Mouse (Mus musculus): ENCODE measurements around the gene Chmp4b. TPM values are rescaled to one million over a fixed set of nuclear protein-coding genes. Genes with fewer than 3 reads are reported as not detected.
A peak's percentile ranks its signal among the peaks of the same experiment; 100 is the strongest.

Gene Chmp4b
- total and polyA plus RNA-seq, 2 experiments from 2014 or later, result 35.9 to 113 TPM

GRCm38 (mm10) chr2:154668680-154669079, 17.2 kb downstream of the Chmp4b start:
- no peak for TF ChIP-seq CTCF (IDR thresholded peaks at IDR 0.05; ENCODE audit: low read depth)
- WGBS, result 97% methylated on average over 7 of the region's 7 CpGs
- H3K27ac ChIP-seq, result no peak overlapping the region

GRCm38 (mm10) chr2:154670106-154670505, 18.6 kb downstream of the Chmp4b start:
- no peak for TF ChIP-seq CTCF (IDR thresholded peaks at IDR 0.05; ENCODE audit: low read depth)
- DNase-seq (ENCODE audit: low spot score) (no peak), ATAC-seq (no peak)
- 59% methylated on average over 4 of the region's 4 CpGs for WGBS
- Histone ChIP-seq H3K9me3 (ENCODE audit: low read length) (no peaks in the 10 kb centered on the region), H3K27me3 (ENCODE audit: insufficient read depth, low read length) (no peaks in the 10 kb centered on the region), H3K36me3 (ENCODE audit: insufficient read depth, low read length) (no peaks in the 10 kb centered on the region), H3K4me2 (ENCODE audit: low read depth, low read length) (no peak overlapping the region), H3K9ac (replicated peaks; ENCODE audit: low read length) (no peak overlapping the region), H3K4me3 (ENCODE audit: low read length) (no peak overlapping the region), H3K27ac (peak overlapping the region; percentile 51; the same call in 1 of the 2 replicates), H3K4me1 (ENCODE audit: insufficient read depth, low read length) (peaks cover 3% of the 10 kb centered on the region)

More at GRCm38 (mm10) chr2:154668680-154669079, 17.2 kb downstream of the Chmp4b start:
- no peak overlapping the region for H3K9ac ChIP-seq (replicated peaks; ENCODE audit: low read length)
- H3K27me3 ChIP-seq (ENCODE audit: insufficient read depth, low read length), result no peaks in the 10 kb centered on the region
- H3K4me2 ChIP-seq (ENCODE audit: low read depth, low read length), result no peak overlapping the region
- H3K4me1 ChIP-seq (ENCODE audit: insufficient read depth, low read length), result no peaks in the 10 kb centered on the region; the same call in 1 of the 2 replicates
- H3K4me3 ChIP-seq (ENCODE audit: low read length), result no peak overlapping the region
- ATAC-seq, result no peak
- no peak for DNase-seq (ENCODE audit: low spot score)
- H3K9me3 ChIP-seq (ENCODE audit: low read length), result no peaks in the 10 kb centered on the region
- H3K36me3 ChIP-seq (ENCODE audit: insufficient read depth, low read length), result no peaks in the 10 kb centered on the region

- ATAC-seq (no peak), DNase-seq (ENCODE audit: low spot score) (no peak)
- H3K4me3 ChIP-seq (ENCODE audit: low read length), result no peak overlapping the region
- TF ChIP-seq CTCF (IDR thresholded peaks at IDR 0.05; ENCODE audit: low read depth), result no peak
- no peaks in the 10 kb centered on the region for H3K9me3 ChIP-seq (ENCODE audit: low read length)
- H3K4me2 ChIP-seq (ENCODE audit: low read depth, low read length), result no peak overlapping the region
- peaks cover 3% of the 10 kb centered on the region for H3K4me1 ChIP-seq (ENCODE audit: insufficient read depth, low read length)
- H3K36me3 ChIP-seq (ENCODE audit: insufficient read depth, low read length), result no peaks in the 10 kb centered on the region
- 68% methylated on average over 4 of the region's 4 CpGs for WGBS
- H3K9ac ChIP-seq (replicated peaks; ENCODE audit: low read length), result no peak overlapping the region
- H3K27ac ChIP-seq, result no peak overlapping the region
- H3K27me3 ChIP-seq (ENCODE audit: insufficient read depth, low read length), result no peaks in the 10 kb centered on the region
These were observed 19.2 kb downstream of the Chmp4b start for GRCm38 (mm10) chr2:154670741-154671140.

- H3K27me3 ChIP-seq (ENCODE audit: insufficient read depth, low read length), result no peaks in the 10 kb centered on the region
- WGBS, result 54% methylated on average over 4 of the region's 4 CpGs
- H3K9me3 ChIP-seq (ENCODE audit: low read length), result no peaks in the 10 kb centered on the region
- no peak overlapping the region for H3K4me3 ChIP-seq (ENCODE audit: low read length)
- no peaks in the 10 kb centered on the region for H3K36me3 ChIP-seq (ENCODE audit: insufficient read depth, low read length)
- H3K4me1 ChIP-seq (ENCODE audit: insufficient read depth, low read length), result peaks cover 18% of the 10 kb centered on the region
- peak overlapping the region; percentile 59 for H3K27ac ChIP-seq
- peak; percentile 49 for DNase-seq (ENCODE audit: low spot score)
- H3K4me2 ChIP-seq (ENCODE audit: low read depth, low read length), result no peak overlapping the region
- peak; percentile 54; the same call in 1 of the 2 replicates for ATAC-seq
- no peak overlapping the region for H3K9ac ChIP-seq (replicated peaks; ENCODE audit: low read length)
- TF ChIP-seq CTCF (IDR thresholded peaks at IDR 0.05; ENCODE audit: low read depth), result no peak
These were observed 22.5 kb downstream of the Chmp4b start for GRCm38 (mm10) chr2:154674008-154674407.

GRCm38 (mm10) chr2:154676653-154677609, 25.4 kb downstream of the Chmp4b start:
- DNase-seq (ENCODE audit: low spot score), result peak; percentile 84
- Histone ChIP-seq H3K9me3 (ENCODE audit: low read length) (no peaks in the 10 kb centered on the region), H3K4me1 (ENCODE audit: insufficient read depth, low read length) (peaks cover 20% of the 10 kb centered on the region), H3K4me3 (ENCODE audit: low read length) (peak overlapping the region; percentile 9; the same call in 1 of the 2 replicates), H3K27ac (peak overlapping the region; percentile 91), H3K9ac (replicated peaks; ENCODE audit: low read length) (peak overlapping the region; percentile 38), H3K36me3 (ENCODE audit: insufficient read depth, low read length) (no peaks in the 10 kb centered on the region), H3K27me3 (ENCODE audit: insufficient read depth, low read length) (no peaks in the 10 kb centered on the region), H3K4me2 (ENCODE audit: low read depth, low read length) (peak overlapping the region; percentile 43)
- 50% methylated on average over 19 of the region's 19 CpGs for WGBS
- peak; percentile 84 for ATAC-seq
- TF ChIP-seq CTCF (IDR thresholded peaks at IDR 0.05; ENCODE audit: low read depth), result no peak

- Histone ChIP-seq H3K4me2 (ENCODE audit: low read depth, low read length) (peak overlapping the region; percentile 43), H3K27ac (peak overlapping the region; percentile 91), H3K9ac (replicated peaks; ENCODE audit: low read length) (peak overlapping the region; percentile 38), H3K4me3 (ENCODE audit: low read length) (no peak overlapping the region), H3K36me3 (ENCODE audit: insufficient read depth, low read length) (no peaks in the 10 kb centered on the region), H3K9me3 (ENCODE audit: low read length) (no peaks in the 10 kb centered on the region), H3K4me1 (ENCODE audit: insufficient read depth, low read length) (peaks cover 21% of the 10 kb centered on the region), H3K27me3 (ENCODE audit: insufficient read depth, low read length) (no peaks in the 10 kb centered on the region)
- DNase-seq (ENCODE audit: low spot score) (peak; percentile 95), ATAC-seq (peak; percentile 79)
- 4% methylated on average over 10 of the region's 10 CpGs for WGBS
- TF ChIP-seq CTCF (IDR thresholded peaks at IDR 0.05; ENCODE audit: low read depth), result no peak
These were observed 26.2 kb downstream of the Chmp4b start for GRCm38 (mm10) chr2:154677651-154678139.

Measured in hindbrain, postnatal 0 days (tissue).